Mouse (Mus musculus): ENCODE data around the gene Ptpn13. TPM values are rescaled to one million over a fixed set of nuclear protein-coding genes. Genes with fewer than 3 reads are reported as not detected.

Gene Ptpn13
- total RNA-seq, 1 experiment from 2014 or later: 19.8 TPM

- DNase-seq: no peak
Observed at GRCm38 (mm10) chr5:103458959-103459675, 34.1 kb downstream of the Ptpn13 start.

- DNase-seq: no peak
Observed at GRCm38 (mm10) chr5:103460903-103461302, 35.9 kb downstream of the Ptpn13 start.

GRCm38 (mm10) chr5:103463661-103464219, 38.7 kb downstream of the Ptpn13 start:
- DNase-seq: no peak

GRCm38 (mm10) chr5:103464329-103464728, 39.3 kb downstream of the Ptpn13 start:
- no peak for DNase-seq

GRCm38 (mm10) chr5:103464771-103465170, 39.8 kb downstream of the Ptpn13 start:
- DNase-seq: no peak

- no peak for DNase-seq
Observed at GRCm38 (mm10) chr5:103472670-103473069, 47.7 kb downstream of the Ptpn13 start.

- no peak for DNase-seq
Observed at GRCm38 (mm10) chr5:103473467-103474096, 48.6 kb downstream of the Ptpn13 start.

- no peak for DNase-seq
Observed at GRCm38 (mm10) chr5:103474259-103474658, 49.3 kb downstream of the Ptpn13 start.

- no peak for DNase-seq
Observed at GRCm38 (mm10) chr5:103475503-103475902, 50.5 kb downstream of the Ptpn13 start.

- DNase-seq: no peak
Observed at GRCm38 (mm10) chr5:103479503-103479902, 54.5 kb downstream of the Ptpn13 start.

- no peak for DNase-seq
Observed at GRCm38 (mm10) chr5:103481222-103481621, 56.2 kb downstream of the Ptpn13 start.

- DNase-seq: no peak
Observed at GRCm38 (mm10) chr5:103487001-103487400, 62.0 kb downstream of the Ptpn13 start.

GRCm38 (mm10) chr5:103490964-103491363, 66.0 kb downstream of the Ptpn13 start:
- DNase-seq: no peak

GRCm38 (mm10) chr5:103491788-103492187, 66.8 kb downstream of the Ptpn13 start:
- DNase-seq: no peak

GRCm38 (mm10) chr5:103497061-103497460, 72.1 kb downstream of the Ptpn13 start:
- DNase-seq: no peak

- no peak for DNase-seq
Observed at GRCm38 (mm10) chr5:103497480-103497879, 72.5 kb downstream of the Ptpn13 start.

GRCm38 (mm10) chr5:103499305-103499704, 74.3 kb downstream of the Ptpn13 start:
- DNase-seq: no peak

GRCm38 (mm10) chr5:103501076-103501475, 76.1 kb downstream of the Ptpn13 start:
- no peak for DNase-seq

GRCm38 (mm10) chr5:103501839-103502238, 76.8 kb downstream of the Ptpn13 start:
- no peak for DNase-seq

- DNase-seq: peak; percentile 50
Observed at GRCm38 (mm10) chr5:103513162-103513561, 88.2 kb downstream of the Ptpn13 start.

GRCm38 (mm10) chr5:103514441-103514840, 89.4 kb downstream of the Ptpn13 start:
- peak; percentile 48 for DNase-seq

- DNase-seq: peak; percentile 33
Observed at GRCm38 (mm10) chr5:103515876-103516275, 90.9 kb downstream of the Ptpn13 start.

GRCm38 (mm10) chr5:103516555-103516954, 91.6 kb downstream of the Ptpn13 start:
- no peak for DNase-seq

- DNase-seq: no peak
Observed at GRCm38 (mm10) chr5:103517641-103518040, 92.6 kb downstream of the Ptpn13 start.
